Mouse (Mus musculus) lung, embryonic 14.5 days (tissue): Measurements from ENCODE around the gene Ano8. TPM values are rescaled to one million over a fixed set of nuclear protein-coding genes. Genes with fewer than 3 reads are reported as not detected.
"Not testable (repeated sequence)": the region's sequence is repeated elsewhere in the genome, so short reads cannot be mapped to it uniquely, and the experiment has no call there.

Source experiments
- ATAC-seq: fragments of 200-750 bp; cut with Nextera tagmentation; 2 replicates; pipeline ENCODE4 v1.8.0; 2017; ENCODE audit warnings: mild to moderate bottlenecking, moderate TSS enrichment, moderate library complexity; ENCODE audit not compliant: insufficient read depth
- DNase-seq: peaks from one replicate; pipeline ENCODE4 v3.0.0-alpha.2; 2015
- H3K27ac ChIP-seq: fragments of 300-500 bp; sonication (generic); 2 replicates; pipeline ENCODE4 v1.5.1; 2014; ENCODE audit warnings: low read depth, mild to moderate bottlenecking, moderate library complexity
- H3K27me3 ChIP-seq: fragments of 300-500 bp; sonication (generic); 2 replicates; pipeline ENCODE4 v1.6.1; 2014; ENCODE audit warnings: low read length, control low read depth; ENCODE audit not compliant: insufficient read depth
- H3K36me3 ChIP-seq: fragments of 300-500 bp; sonication (generic); 2 replicates; pipeline ENCODE4 v1.6.1; 2014; ENCODE audit warnings: control low read depth; ENCODE audit not compliant: insufficient read depth
- H3K4me1 ChIP-seq: fragments of 300-500 bp; sonication (generic); 2 replicates; pipeline ENCODE4 v1.6.1; 2014; ENCODE audit warnings: antibody characterized with exemption, control low read depth; ENCODE audit not compliant: insufficient read depth
- H3K4me2 ChIP-seq: fragments of 300-500 bp; sonication (generic); 2 replicates; pipeline ENCODE4 v1.6.1; 2014; ENCODE audit warnings: mild to moderate bottlenecking
- H3K4me3 ChIP-seq: fragments of 300-500 bp; sonication (generic); 2 replicates; pipeline ENCODE4 v1.5.1; 2014; ENCODE audit warnings: low read depth, low read length
- H3K9ac ChIP-seq: fragments of 300-500 bp; sonication (generic); 2 replicates; pipeline ENCODE4 v1.6.1; 2014
- H3K9me3 ChIP-seq: fragments of 300-500 bp; sonication (generic); 2 replicates; pipeline ENCODE4 v1.6.1; 2016; ENCODE audit warnings: low read depth, low read length, control low read depth
- CTCF ChIP-seq: IDR thresholded peaks from 2 replicates; pipeline ENCODE4 v1.5.1; 2016; ENCODE audit warnings: antibody characterized with exemption, low read depth
- WGBS: fragments of 180-500 bp; shearing (Covaris S2); extraction: QIAGEN DNeasy Blood & Tissue Kit; methylation state at CpG from one replicate; pipeline ENCODE4 v1.1.7; 2014; 5-methylcytosine and 5-hydroxymethylcytosine counted together
- polyA plus RNA-seq: library from polyadenylated mRNA; unstranded; fragments of >200 nt; fragmentation: Nextera tagmentation; extraction: Ambion mirVana; gene quantifications from 2 replicates; pipeline ENCODE4 v1.2.1, GENCODE M21; 2014

The Ano8 gene
- polyA plus RNA-seq, 1 experiment from 2014 or later, result 3.1 TPM

DNA sequence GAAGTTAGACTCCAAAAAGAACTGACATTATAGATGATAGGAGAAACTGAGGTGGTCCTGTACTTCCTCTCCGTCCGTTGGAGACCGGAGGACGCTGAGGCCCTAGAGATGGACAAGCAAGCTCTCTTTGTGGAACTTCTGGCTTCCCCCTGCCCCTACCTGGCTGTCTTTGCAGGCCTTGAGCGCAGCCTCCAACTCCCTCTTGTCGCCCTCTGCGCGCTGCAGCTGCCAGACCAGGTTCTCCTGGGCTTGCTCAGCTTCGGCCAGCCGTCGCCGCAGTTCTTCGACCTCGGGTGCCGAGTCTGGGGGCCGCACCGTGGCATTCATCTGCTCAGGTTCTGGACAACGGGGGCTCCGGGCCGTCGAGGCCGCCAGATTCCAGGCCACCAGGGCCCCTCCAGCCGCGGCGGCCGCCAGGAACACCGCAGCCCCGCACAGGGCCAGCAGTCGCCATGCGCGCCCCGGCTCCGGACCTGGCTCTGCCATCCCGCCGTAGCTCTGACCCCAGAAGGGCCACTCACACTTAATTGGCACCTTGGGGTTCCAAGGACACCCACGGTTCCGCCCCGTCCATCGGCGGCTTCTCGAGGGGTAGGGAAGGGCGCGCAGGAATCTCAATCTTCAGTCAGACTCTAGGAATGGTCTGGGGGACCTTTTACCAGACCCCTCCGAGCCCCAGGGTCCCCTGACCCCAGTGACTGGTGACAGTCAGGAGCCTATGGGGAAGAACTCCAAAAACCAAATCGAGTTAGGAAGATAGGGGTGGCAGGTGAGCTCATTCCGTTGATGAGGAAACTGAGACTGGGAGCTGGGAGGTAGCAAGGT, 39.7 kb upstream of the Ano8 start, which contains the start of gene Ccdc194:
Ccdc194 (minus strand) TSS at position 486 of the 825 bp plus-strand sequence.
- H3K4me1 ChIP-seq, result peaks cover 5% of the 10 kb centered on the region; the same call in 1 of the 2 replicates
- peak within 1 kb of the TSS; percentile 44 for H3K4me2 ChIP-seq
- H3K27ac ChIP-seq, result peak within 1 kb of the TSS; percentile 25
- H3K9me3 ChIP-seq, result no peaks in the 10 kb centered on the region
- ATAC-seq (no peak), DNase-seq (no peak)
- WGBS, result 11% methylated on average over 46 of the region's 46 CpGs
- peak within 1 kb of the TSS; percentile 16; the same call in 1 of the 2 replicates for H3K4me3 ChIP-seq
- peak within 1 kb of the TSS; percentile 41; the same call in 1 of the 2 replicates for H3K9ac ChIP-seq
- no peaks in the 10 kb centered on the region for H3K36me3 ChIP-seq
- H3K27me3 ChIP-seq, result peaks cover 15% of the 10 kb centered on the region
- no peak for TF ChIP-seq CTCF

DNA sequence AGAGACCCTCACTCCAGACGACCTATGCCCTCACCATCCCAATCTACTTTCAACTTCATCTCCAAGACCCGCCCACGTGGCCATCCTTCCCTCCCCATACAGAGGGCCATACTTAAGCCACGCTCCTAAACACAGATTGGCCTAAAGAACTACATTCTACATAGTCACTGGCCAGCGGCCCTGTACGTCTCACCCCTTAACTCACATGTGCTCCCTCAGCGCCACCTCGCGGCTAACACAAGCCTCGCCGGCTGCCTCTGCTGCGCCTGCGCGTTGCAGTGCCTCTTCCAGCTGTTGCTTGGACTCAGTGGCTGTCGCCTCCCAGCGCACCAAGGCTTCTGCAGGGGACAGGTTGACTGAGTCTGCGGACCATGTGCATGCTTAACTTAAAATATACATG, 35.9 kb upstream of the Ano8 start:
- WGBS, result 2% methylated on average over 17 of the region's 17 CpGs
- Histone ChIP-seq H3K4me3 (no peak overlapping the region), H3K9ac (no peak overlapping the region), H3K4me2 (0 out of 2 replicates have a peak overlapping the region, but pooled peaks have one; percentile 1), H3K36me3 (no peaks in the 10 kb centered on the region), H3K9me3 (no peaks in the 10 kb centered on the region), H3K27me3 (peaks cover 15% of the 10 kb centered on the region), H3K27ac (no peak overlapping the region), H3K4me1 (no peaks in the 10 kb centered on the region; the same call in 1 of the 2 replicates)
- DNase-seq (peak; percentile 98), ATAC-seq (peak; percentile 94)
- TF ChIP-seq CTCF, result peak; percentile 97

DNA sequence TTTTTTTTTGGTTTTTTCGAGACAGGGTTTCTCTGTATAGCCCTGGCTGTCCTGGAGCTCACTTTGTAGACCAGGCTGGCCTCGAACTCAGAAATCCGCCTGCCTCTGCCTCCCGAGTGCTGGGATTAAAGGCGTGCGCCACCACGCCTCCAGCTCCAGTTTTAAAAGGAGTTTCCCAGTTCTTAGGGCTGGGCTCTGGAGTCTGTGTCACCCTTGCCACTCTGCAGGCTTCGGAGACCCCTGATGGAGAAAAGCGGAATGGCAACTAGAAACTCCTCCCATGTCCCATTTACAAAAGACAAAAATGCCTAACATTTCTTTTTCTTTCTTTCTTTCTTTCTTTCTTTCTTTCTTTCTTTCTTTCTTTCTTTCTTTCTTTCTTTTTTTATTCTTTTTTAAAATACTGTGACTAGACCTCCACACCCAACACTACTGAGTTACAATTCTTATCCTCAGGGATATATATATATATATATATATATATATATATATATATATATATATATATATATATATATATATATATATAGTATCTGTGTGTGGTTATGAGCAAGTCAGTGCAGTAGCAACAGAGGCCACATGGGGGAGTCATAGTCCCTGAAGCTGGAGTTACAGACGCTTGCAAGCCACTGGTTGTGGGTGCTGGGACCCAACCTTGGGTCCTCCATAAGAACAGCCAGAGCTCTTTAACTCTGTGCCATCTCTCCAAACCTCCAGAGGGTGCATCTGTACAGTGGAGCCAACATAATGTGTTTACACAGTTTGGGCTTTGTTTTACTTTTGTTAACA, 33.5 kb upstream of the Ano8 start:
- H3K4me3 ChIP-seq, result not testable (repeated sequence)

DNA sequence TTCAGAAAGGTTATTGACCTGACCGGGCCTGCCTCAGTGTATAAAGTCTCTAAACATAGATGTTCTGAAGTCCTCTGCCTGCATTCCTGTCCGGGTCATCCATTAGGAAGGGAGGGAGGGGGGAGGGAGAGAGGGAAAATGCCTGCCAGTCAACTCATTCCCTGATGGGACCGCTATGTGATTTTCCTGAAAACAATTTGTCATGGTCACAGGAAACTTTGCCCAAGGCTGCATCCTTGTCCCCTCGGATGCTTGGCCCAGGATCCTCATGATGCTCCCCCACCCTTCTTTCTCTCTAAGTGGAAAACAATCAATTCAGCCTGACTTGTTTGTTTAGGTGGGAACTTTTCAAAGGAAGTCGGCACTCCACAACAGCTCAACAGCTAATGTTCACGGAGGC, 31.0 kb upstream of the Ano8 start:
- no peak for TF ChIP-seq CTCF
- DNase-seq (peak; percentile 61), ATAC-seq (no peak)
- Histone ChIP-seq H3K27ac (no peak overlapping the region), H3K4me2 (no peak overlapping the region), H3K27me3 (no peaks in the 10 kb centered on the region), H3K4me1 (no peaks in the 10 kb centered on the region), H3K4me3 (no peak overlapping the region), H3K9me3 (no peaks in the 10 kb centered on the region), H3K9ac (no peak overlapping the region), H3K36me3 (no peaks in the 10 kb centered on the region)
- 1% methylated on average over 6 of the region's 6 CpGs for WGBS

More for the DNA sequence above, 33.5 kb upstream of the Ano8 start:
- not testable (repeated sequence) for H3K9me3 ChIP-seq, H3K27me3 ChIP-seq, H3K4me2 ChIP-seq, H3K9ac ChIP-seq, ATAC-seq, H3K36me3 ChIP-seq, H3K4me1 ChIP-seq, H3K27ac ChIP-seq
- peak; percentile 94 for DNase-seq
- peak; percentile 72 for TF ChIP-seq CTCF
- 40% methylated on average over 9 of the region's 10 CpGs for WGBS

DNA sequence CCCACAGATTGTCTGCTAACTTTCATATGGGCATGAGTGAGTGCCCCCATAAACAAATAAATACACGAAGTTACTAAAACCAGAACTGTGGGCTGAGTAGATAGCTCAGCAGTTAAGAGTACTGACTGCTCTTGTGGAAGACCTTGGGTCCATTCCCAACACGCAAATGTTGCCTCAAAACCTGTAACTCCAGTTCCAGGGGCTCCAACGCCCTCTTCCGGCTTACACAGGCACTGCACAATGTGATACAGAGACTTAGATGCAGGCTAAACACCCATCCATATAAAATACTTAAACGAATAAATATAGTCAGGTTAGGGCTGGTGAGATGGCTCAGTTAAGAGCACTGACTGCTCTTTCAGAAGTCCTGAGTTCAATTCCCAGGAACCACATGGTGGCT, 29.3 kb upstream of the Ano8 start:
- DNase-seq, result no peak
- no peak overlapping the region for H3K9ac ChIP-seq
- 56% methylated on average over 5 of the region's 5 CpGs for WGBS

DNA sequence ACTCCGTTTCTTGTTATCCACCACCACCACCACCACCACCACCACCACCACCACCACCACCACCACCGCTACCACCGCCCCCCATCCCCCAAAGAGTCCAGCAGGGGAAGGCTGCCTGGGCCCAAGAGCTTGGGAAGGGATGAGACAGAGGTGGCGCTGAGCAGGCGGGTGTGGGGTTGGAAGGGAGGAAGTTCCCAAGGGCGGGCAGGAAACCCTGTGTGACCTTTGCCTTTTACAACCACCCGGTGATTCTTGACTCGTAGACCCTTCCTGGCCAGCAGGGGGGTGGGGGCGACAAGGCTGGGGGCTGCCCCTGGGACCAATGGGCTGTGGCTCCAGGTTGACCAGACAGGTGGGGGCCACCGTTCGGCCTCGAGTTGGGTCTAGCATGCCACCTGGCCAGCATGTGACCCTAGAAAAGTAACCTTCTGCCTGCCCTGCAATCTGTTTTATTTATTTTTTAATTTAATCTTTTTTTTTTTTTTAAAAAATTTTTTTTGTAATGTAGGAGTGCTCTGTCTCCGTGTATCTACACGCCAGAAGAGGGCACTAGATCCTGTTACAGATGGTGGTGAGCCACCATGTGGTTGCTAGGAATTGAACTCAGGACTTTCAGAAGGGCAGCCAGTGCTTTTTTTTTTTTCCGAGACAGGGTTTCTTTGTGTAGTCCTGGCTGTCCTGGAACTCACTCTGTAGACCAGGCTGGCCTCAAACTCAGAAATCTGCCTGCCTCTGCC, 27.4 kb upstream of the Ano8 start:
- no peaks in the 10 kb centered on the region for H3K4me1 ChIP-seq
- H3K9ac ChIP-seq, result no peak overlapping the region
- no peak overlapping the region for H3K27ac ChIP-seq
- ATAC-seq (no peak), DNase-seq (no peak)
- no peaks in the 10 kb centered on the region for H3K9me3 ChIP-seq
- no peak for TF ChIP-seq CTCF
- no peak overlapping the region for H3K4me3 ChIP-seq
- H3K36me3 ChIP-seq, result no peaks in the 10 kb centered on the region
- no peak overlapping the region for H3K4me2 ChIP-seq
- H3K27me3 ChIP-seq, result peaks cover 9% of the 10 kb centered on the region
- 61% methylated on average over 15 of the region's 15 CpGs for WGBS

More for the DNA sequence above, 29.3 kb upstream of the Ano8 start:
- ATAC-seq, result no peak
- TF ChIP-seq CTCF, result no peak; the same call in 1 of the 2 replicates
- no peaks in the 10 kb centered on the region for H3K9me3 ChIP-seq
- no peak overlapping the region for H3K4me2 ChIP-seq
- H3K27ac ChIP-seq, result no peak overlapping the region
- H3K4me3 ChIP-seq, result no peak overlapping the region
- H3K4me1 ChIP-seq, result no peaks in the 10 kb centered on the region
- H3K36me3 ChIP-seq, result no peaks in the 10 kb centered on the region
- no peaks in the 10 kb centered on the region for H3K27me3 ChIP-seq
